Mouse (Mus musculus) hindbrain, embryonic 13.5 days (tissue): ENCODE results near the gene Zfp334. TPM values are rescaled to one million over a fixed set of nuclear protein-coding genes. Genes with fewer than 3 reads are reported as not detected.

Source experiments
- ATAC-seq: fragments of 200-750 bp; cut with Nextera tagmentation; 2 replicates; pipeline ENCODE4 v1.8.0; 2017; ENCODE audit warnings: moderate TSS enrichment; ENCODE audit not compliant: low FRiP score
- H3K27ac ChIP-seq: fragments of 300-500 bp; sonication (generic); 2 replicates; pipeline ENCODE4 v1.5.1; 2015; ENCODE audit warnings: inconsistent platforms, mild to moderate bottlenecking, moderate library complexity
- H3K27me3 ChIP-seq: fragments of 300-500 bp; sonication (generic); 2 replicates; pipeline ENCODE4 v1.6.1; 2015; ENCODE audit warnings: mild to moderate bottlenecking, inconsistent platforms
- H3K36me3 ChIP-seq: fragments of 300-500 bp; sonication (generic); 2 replicates; pipeline ENCODE4 v1.6.1; 2015; ENCODE audit warnings: mild to moderate bottlenecking, inconsistent platforms
- H3K4me1 ChIP-seq: fragments of 300-500 bp; sonication (generic); replicated peaks from 2 replicates; pipeline ENCODE4 v1.6.1; 2015; ENCODE audit warnings: inconsistent platforms
- H3K4me2 ChIP-seq: fragments of 300-500 bp; sonication (generic); 2 replicates; pipeline ENCODE4 v1.6.1; 2015; ENCODE audit warnings: inconsistent platforms, mild to moderate bottlenecking, moderate library complexity
- H3K4me3 ChIP-seq: fragments of 300-500 bp; sonication (generic); 2 replicates; pipeline ENCODE4 v1.5.1; 2015; ENCODE audit warnings: mild to moderate bottlenecking, inconsistent platforms
- H3K9ac ChIP-seq: fragments of 300-500 bp; sonication (generic); 2 replicates; pipeline ENCODE4 v1.6.1; 2015; ENCODE audit warnings: mild to moderate bottlenecking, inconsistent platforms
- H3K9me3 ChIP-seq: fragments of 300-500 bp; sonication (generic); 2 replicates; pipeline ENCODE4 v1.6.1; 2016; ENCODE audit warnings: inconsistent platforms
- WGBS: fragments of 180-500 bp; shearing (Covaris S2); methylation state at CpG from one replicate; pipeline ENCODE4 v1.1.7; 2015; 5-methylcytosine and 5-hydroxymethylcytosine counted together
- polyA plus RNA-seq: library from polyadenylated mRNA; unstranded; fragments of >200 nt; fragmentation: Nextera tagmentation; extraction: Ambion mirVana; gene quantifications from 2 replicates; pipeline ENCODE4 v1.2.1, GENCODE M21; 2015

The Zfp334 gene
- polyA plus RNA-seq, 1 experiment from 2014 or later, result 10.8 TPM

GRCm38 (mm10) chr2:165370348-165370747, 17.7 kb downstream of the Zfp334 start:
- H3K4me1 ChIP-seq, result peaks cover 22% of the 10 kb centered on the region
- no peak overlapping the region for H3K27ac ChIP-seq
- no peak for ATAC-seq
- H3K4me2 ChIP-seq, result no peak overlapping the region
- WGBS, result 83% methylated on average over 3 of the region's 3 CpGs
- H3K36me3 ChIP-seq, result peaks cover 12% of the 10 kb centered on the region
- H3K4me3 ChIP-seq, result no peak overlapping the region
- H3K9me3 ChIP-seq, result no peaks in the 10 kb centered on the region
- no peaks in the 10 kb centered on the region for H3K27me3 ChIP-seq
- H3K9ac ChIP-seq, result no peak overlapping the region

- Histone ChIP-seq H3K4me1 (peaks cover 30% of the 10 kb centered on the region), H3K27me3 (0 out of 2 replicates have a peak, but pooled peaks cover 6% of the 10 kb centered on the region), H3K9ac (peak within 1 kb of the TSS; percentile 77), H3K9me3 (no peaks in the 10 kb centered on the region), H3K4me3 (peak within 1 kb of the TSS; percentile 57), H3K36me3 (no peaks in the 10 kb centered on the region), H3K27ac (peak within 1 kb of the TSS; percentile 90), H3K4me2 (peak within 1 kb of the TSS; percentile 86)
- peak; percentile 49; the same call in 1 of the 2 replicates for ATAC-seq
- WGBS, result under 1% methylated on average over 27 of the region's 27 CpGs
Measured at GRCm38 (mm10) chr2:165368496-165368895, 19.6 kb downstream of the Zfp334 start, which contains the start of gene Zfp663. Gene Zfp663, minus strand, starts transcription at chr2:165368729.

- 2% methylated on average over 13 of the region's 13 CpGs for WGBS
- Histone ChIP-seq H3K27ac (peak overlapping the region; percentile 90), H3K9ac (peak overlapping the region; percentile 77), H3K4me3 (peak overlapping the region; percentile 57), H3K9me3 (no peaks in the 10 kb centered on the region), H3K36me3 (no peaks in the 10 kb centered on the region), H3K27me3 (0 out of 2 replicates have a peak, but pooled peaks cover 8% of the 10 kb centered on the region), H3K4me1 (peaks cover 28% of the 10 kb centered on the region), H3K4me2 (peak overlapping the region; percentile 86)
- 0 out of 2 replicates have a peak, but pooled peaks have one; percentile 34 for ATAC-seq
Measured at GRCm38 (mm10) chr2:165367868-165368439, 20.1 kb downstream of the Zfp334 start.

- Histone ChIP-seq H3K4me2 (peak overlapping the region; percentile 86), H3K27me3 (peaks cover 15% of the 10 kb centered on the region; the same call in 1 of the 2 replicates), H3K27ac (no peak overlapping the region), H3K4me1 (peaks cover 28% of the 10 kb centered on the region), H3K4me3 (0 out of 2 replicates have a peak overlapping the region, but pooled peaks have one; percentile 57), H3K36me3 (no peaks in the 10 kb centered on the region), H3K9ac (peak overlapping the region; percentile 31; the same call in 1 of the 2 replicates), H3K9me3 (no peaks in the 10 kb centered on the region)
- no peak for ATAC-seq
- WGBS, result 7% methylated on average over 6 of the region's 8 CpGs
Measured at GRCm38 (mm10) chr2:165367047-165367520, 21.0 kb downstream of the Zfp334 start.

- Histone ChIP-seq H3K9me3 (no peaks in the 10 kb centered on the region), H3K9ac (no peak overlapping the region; the same call in 1 of the 2 replicates), H3K4me2 (peak overlapping the region; percentile 35; the same call in 1 of the 2 replicates), H3K27me3 (peaks cover 19% of the 10 kb centered on the region; the same call in 1 of the 2 replicates), H3K27ac (no peak overlapping the region), H3K4me1 (peaks cover 28% of the 10 kb centered on the region), H3K4me3 (no peak overlapping the region), H3K36me3 (peaks cover 2% of the 10 kb centered on the region; the same call in 1 of the 2 replicates)
- no peak for ATAC-seq
- WGBS, result 15% methylated on average over 21 of the region's 21 CpGs
Measured at GRCm38 (mm10) chr2:165364334-165365091, 23.5 kb downstream of the Zfp334 start.

- Histone ChIP-seq H3K4me2 (no peak overlapping the region), H3K9ac (no peak overlapping the region), H3K9me3 (no peaks in the 10 kb centered on the region), H3K27ac (no peak overlapping the region), H3K4me3 (no peak overlapping the region), H3K27me3 (peaks cover 19% of the 10 kb centered on the region; the same call in 1 of the 2 replicates), H3K4me1 (peaks cover 23% of the 10 kb centered on the region), H3K36me3 (peaks cover 6% of the 10 kb centered on the region; the same call in 1 of the 2 replicates)
- WGBS, result 90% methylated on average over 6 of the region's 6 CpGs
- ATAC-seq, result no peak
Measured at GRCm38 (mm10) chr2:165363282-165363681, 24.8 kb downstream of the Zfp334 start.

- no peak overlapping the region for H3K4me2 ChIP-seq
- ATAC-seq, result no peak
- WGBS, result 0% methylated on average over 1 of the region's 1 CpGs
- peaks cover 19% of the 10 kb centered on the region; the same call in 1 of the 2 replicates for H3K27me3 ChIP-seq
- H3K9ac ChIP-seq, result no peak overlapping the region
- H3K4me1 ChIP-seq, result peaks cover 7% of the 10 kb centered on the region; the same call in 1 of the 2 replicates
- H3K27ac ChIP-seq, result no peak overlapping the region
- H3K4me3 ChIP-seq, result no peak overlapping the region
- H3K9me3 ChIP-seq, result no peaks in the 10 kb centered on the region
- H3K36me3 ChIP-seq, result peaks cover 8% of the 10 kb centered on the region
Measured at GRCm38 (mm10) chr2:165360861-165361260, 27.2 kb downstream of the Zfp334 start.

GRCm38 (mm10) chr2:165351828-165352513, 36.1 kb downstream of the Zfp334 start:
- H3K9ac ChIP-seq, result no peak overlapping the region
- no peak for ATAC-seq
- H3K4me2 ChIP-seq, result no peak overlapping the region
- peaks cover 25% of the 10 kb centered on the region for H3K9me3 ChIP-seq
- no peak overlapping the region for H3K27ac ChIP-seq
- H3K4me3 ChIP-seq, result no peak overlapping the region
- H3K36me3 ChIP-seq, result peaks cover 37% of the 10 kb centered on the region
- H3K27me3 ChIP-seq, result no peaks in the 10 kb centered on the region
- peaks cover 3% of the 10 kb centered on the region; the same call in 1 of the 2 replicates for H3K4me1 ChIP-seq
- WGBS, result 88% methylated on average over 20 of the region's 20 CpGs

GRCm38 (mm10) chr2:165349466-165349865, 38.6 kb downstream of the Zfp334 start:
- no peak overlapping the region for H3K4me3 ChIP-seq
- no peak overlapping the region for H3K4me2 ChIP-seq
- WGBS, result 26% methylated on average over 8 of the region's 8 CpGs
- no peaks in the 10 kb centered on the region for H3K27me3 ChIP-seq
- no peak overlapping the region; the same call in 1 of the 2 replicates for H3K27ac ChIP-seq
- no peak overlapping the region for H3K9ac ChIP-seq
- ATAC-seq, result peak; percentile 74
- H3K9me3 ChIP-seq, result peaks cover 23% of the 10 kb centered on the region
- peaks cover 32% of the 10 kb centered on the region for H3K36me3 ChIP-seq
- peaks cover 3% of the 10 kb centered on the region; the same call in 1 of the 2 replicates for H3K4me1 ChIP-seq

GRCm38 (mm10) chr2:165346180-165346579, 41.9 kb downstream of the Zfp334 start:
- WGBS, result 89% methylated on average over 5 of the region's 5 CpGs
- 0 out of 2 replicates have a peak, but pooled peaks cover under 1% of the 10 kb centered on the region for H3K27me3 ChIP-seq
- H3K9ac ChIP-seq, result no peak overlapping the region
- no peaks in the 10 kb centered on the region for H3K9me3 ChIP-seq
- H3K36me3 ChIP-seq, result no peaks in the 10 kb centered on the region
- H3K4me3 ChIP-seq, result no peak overlapping the region
- peaks cover 3% of the 10 kb centered on the region; the same call in 1 of the 2 replicates for H3K4me1 ChIP-seq
- H3K4me2 ChIP-seq, result no peak overlapping the region
- no peak overlapping the region for H3K27ac ChIP-seq
- ATAC-seq, result no peak

GRCm38 (mm10) chr2:165337191-165337590, 50.9 kb downstream of the Zfp334 start:
- ATAC-seq, result no peak
- WGBS, result 24% methylated on average over 3 of the region's 3 CpGs
- H3K36me3 ChIP-seq, result no peaks in the 10 kb centered on the region
- H3K27ac ChIP-seq, result no peak overlapping the region
- no peak overlapping the region for H3K9ac ChIP-seq
- no peaks in the 10 kb centered on the region for H3K9me3 ChIP-seq
- H3K27me3 ChIP-seq, result peaks cover 20% of the 10 kb centered on the region; the same call in 1 of the 2 replicates
- no peak overlapping the region for H3K4me2 ChIP-seq
- no peaks in the 10 kb centered on the region for H3K4me1 ChIP-seq
- no peak overlapping the region for H3K4me3 ChIP-seq
